Mouse (Mus musculus) layer of hippocampus, adult 6 months (tissue): ENCODE measurements around the gene Agmat. TPM values are rescaled to one million over a fixed set of nuclear protein-coding genes. Genes with fewer than 3 reads are reported as not detected.

Experiments used
- long read RNA-seq, 2 experiments: library from polyadenylated mRNA; unstranded; transcript quantifications; one replicate each; pipeline ENCODE4 v2.0.0; 2019 to 2020
- polyA plus RNA-seq: library from polyadenylated mRNA; unstranded; fragments of <200 nt; fragmentation: Nextera tagmentation; gene quantifications from 2 replicates; pipeline ENCODE4 v1.2.3, GENCODE M21; 2021

Agmat gene
- polyA plus RNA-seq, result 0.29 and 0.69 TPM in 2 replicates
- long read RNA-seq, experiment 1, result 0 reads
- long read RNA-seq, experiment 2, result 0 reads

GRCm38 (mm10) chr4:141746578-141747346 lies at the start of gene Agmat:
Gene Agmat (plus strand): TSS chr4:141746672.

DNA sequence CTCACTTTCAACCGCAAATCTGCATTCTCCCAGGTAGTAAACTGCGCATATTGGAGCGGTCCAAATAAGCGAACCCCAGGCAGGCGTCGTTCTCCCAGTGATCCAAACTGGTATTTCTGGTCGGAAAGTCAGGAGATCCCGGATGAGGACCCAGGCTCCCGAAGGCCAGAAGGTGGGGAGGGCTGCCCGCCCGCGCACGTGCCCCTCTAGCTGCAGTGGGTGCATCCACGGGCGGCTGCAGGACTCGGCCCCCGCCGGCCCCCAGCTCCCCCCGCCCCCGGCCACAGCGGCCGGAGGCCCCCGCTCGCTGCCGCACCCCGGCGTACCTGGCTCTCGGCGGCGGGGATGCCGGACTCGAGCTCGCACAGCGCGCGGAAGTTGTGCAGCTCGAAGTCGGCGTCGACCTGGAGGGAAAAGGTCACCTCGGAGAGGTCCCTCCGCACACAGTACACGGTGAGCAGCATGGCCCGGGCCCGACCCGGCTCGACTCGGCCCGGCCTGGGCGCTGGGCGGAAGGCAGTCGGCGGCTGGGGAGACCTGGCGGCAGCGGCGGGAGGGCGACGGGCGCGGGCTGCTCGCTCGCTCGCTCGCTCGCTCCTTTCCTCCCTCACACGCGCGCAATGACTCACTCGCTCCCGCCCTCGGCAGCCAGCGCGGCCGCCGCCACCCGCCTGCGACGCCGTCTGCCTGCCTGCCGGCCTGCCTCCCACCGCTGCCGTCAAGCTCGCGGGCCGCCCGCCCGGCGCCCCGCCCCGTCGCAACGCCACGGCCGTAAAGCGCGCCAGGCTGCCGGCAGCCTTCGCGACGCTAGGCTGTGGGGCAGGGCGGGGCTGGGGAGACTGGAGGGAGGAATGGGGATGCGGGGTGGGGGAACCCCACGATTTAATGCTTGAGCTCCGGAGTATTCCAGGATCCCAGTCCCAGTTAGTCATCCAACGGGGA lies 23.5 kb upstream of the Agmat start, which contains the start of gene Ddi2:
Gene Ddi2, minus strand, starts transcription at position 689 of the 942 bp plus-strand sequence.

GRCm38 (mm10) chr4:141790524-141790990 lies 44.1 kb downstream of the Agmat start, which contains the start of gene Dnajc16:
Gene Dnajc16 (minus strand): TSS chr4:141790931.

GRCm38 (mm10) chr4:141793282-141794151 lies 47.0 kb downstream of the Agmat start, which contains the start of gene Casp9:
Gene Casp9 (plus strand): TSS chr4:141793612.

Other genes starting within 250 kb of the Agmat start
- gene Spen, start 208.1 kb upstream of the Agmat start, polyA plus RNA-seq, result 2.7 and 2.9 TPM in 2 replicates
- gene Fblim1, start 140.6 kb upstream of the Agmat start, polyA plus RNA-seq, result 0.20 and 0.40 TPM in 2 replicates
- gene Tmem82, start 128.0 kb upstream of the Agmat start, polyA plus RNA-seq, result 0.18 and 0.31 TPM in 2 replicates
- 1.9 and 2.7 TPM in 2 replicates for gene Slc25a34, start 122.9 kb upstream of the Agmat start, polyA plus RNA-seq
- 6.5 and 7.1 TPM in 2 replicates for gene Plekhm2, start 81.8 kb upstream of the Agmat start, polyA plus RNA-seq
- not detected in 2 replicates for gene Rsc1a1, start 61.1 kb upstream of the Agmat start, polyA plus RNA-seq
- gene Ddi2, start 23.3 kb upstream of the Agmat start, polyA plus RNA-seq, result 4.4 and 7.0 TPM in 2 replicates
- 12.0 and 12.4 TPM in 2 replicates for gene Dnajc16, start 44.3 kb downstream of the Agmat start, polyA plus RNA-seq
- 7.7 and 7.8 TPM in 2 replicates for gene Casp9, start 46.9 kb downstream of the Agmat start, polyA plus RNA-seq
- not detected in 2 replicates for gene Cela2a, start 79.5 kb downstream of the Agmat start, polyA plus RNA-seq
- not detected in 2 replicates for gene Ctrc, start 99.7 kb downstream of the Agmat start, polyA plus RNA-seq
- gene Efhd2, start 128.2 kb downstream of the Agmat start, polyA plus RNA-seq, result 53.0 and 58.8 TPM in 2 replicates